Mouse (Mus musculus) spleen, adult 2 months (tissue): ENCODE results near the gene Klhl7. TPM values are rescaled to one million over a fixed set of nuclear protein-coding genes. Genes with fewer than 3 reads are reported as not detected.
A peak's percentile ranks its signal among the peaks of the same experiment; 100 is the strongest.

ENCODE experiments used
- DNase-seq, 2 experiments: peaks; one replicate each; pipeline versions ENCODE4 v3.0.0 to v3.0.0-alpha.2; 2012 to 2021; ENCODE audit warnings: low spot score in 2 of 2, low read depth in 1 of 2
- H3K27ac ChIP-seq: fragments of 200-500 bp; 2 replicates; pipeline ENCODE4 v1.5.1; 2012; ENCODE audit warnings: low read length, inconsistent platforms; ENCODE audit not compliant: insufficient read depth
- H3K27me3 ChIP-seq: fragments of 200-500 bp; 2 replicates; pipeline ENCODE4 v1.6.1; 2012; ENCODE audit warnings: mild to moderate bottlenecking, moderate library complexity, low read length, inconsistent platforms; ENCODE audit not compliant: control insufficient read depth, insufficient read depth
- H3K36me3 ChIP-seq: fragments of 200-500 bp; 2 replicates; pipeline ENCODE4 v1.6.1; 2012; ENCODE audit warnings: mild to moderate bottlenecking, low read length, inconsistent platforms; ENCODE audit not compliant: control insufficient read depth, insufficient read depth
- H3K4me1 ChIP-seq: fragments of 200-500 bp; 2 replicates; pipeline ENCODE4 v1.6.1; 2011; ENCODE audit warnings: inconsistent platforms; ENCODE audit not compliant: control insufficient read depth, insufficient read depth, insufficient read length
- H3K4me3 ChIP-seq: fragments of 200-500 bp; 2 replicates; pipeline ENCODE4 v1.5.1; 2011; ENCODE audit warnings: mild to moderate bottlenecking, inconsistent platforms; ENCODE audit not compliant: insufficient read depth, insufficient read length; ENCODE audit errors: extremely low read depth
- CTCF ChIP-seq: fragments of 200-500 bp; IDR thresholded peaks from 2 replicates; pipeline ENCODE4 v1.5.1; 2011; ENCODE audit warnings: mild to moderate bottlenecking, inconsistent platforms; ENCODE audit not compliant: insufficient read depth, insufficient read length, insufficient replicate concordance; ENCODE audit errors: extremely low read depth
- POLR2A ChIP-seq: fragments of 200-500 bp; IDR thresholded peaks from 2 replicates; pipeline ENCODE4 v1.6.1; 2011; ENCODE audit warnings: low read depth, low read length, inconsistent platforms
- WGBS: fragments of 180-500 bp; shearing (Covaris S2); methylation state at CpG from one replicate; pipeline ENCODE4 v1.1.7; 2018; 5-methylcytosine and 5-hydroxymethylcytosine counted together
- polyA plus RNA-seq: library from polyadenylated mRNA; depleted of rRNA; stranded (reverse); fragments of >200 nt; gene quantifications from 2 replicates; pipeline ENCODE4 v1.2.3, GENCODE M21; 2012

Klhl7 gene
- polyA plus RNA-seq, 1 experiment: 0.95 TPM

DNA sequence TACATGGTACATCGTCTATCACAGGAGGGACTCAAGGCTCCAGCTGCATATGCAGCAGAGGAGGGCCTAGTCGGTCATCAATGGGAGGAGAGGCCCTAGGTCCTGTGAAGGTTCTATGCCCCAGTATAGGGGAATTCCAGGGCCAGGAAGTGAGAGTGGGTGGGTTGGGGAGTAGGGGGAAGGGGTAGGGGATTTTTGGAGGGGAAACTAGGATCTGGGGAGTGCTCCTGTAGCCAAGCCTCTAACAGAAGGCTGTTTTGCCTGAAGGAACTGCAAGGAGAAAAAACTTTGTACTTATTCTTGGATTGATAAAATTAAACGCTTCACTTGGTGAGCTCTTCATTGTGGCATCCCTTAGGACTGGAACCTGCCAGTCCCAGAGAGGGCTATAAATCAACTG, 39.5 kb upstream of the Klhl7 start:
- Histone ChIP-seq H3K4me3 (no peak overlapping the region), H3K4me1 (no peaks in the 10 kb centered on the region), H3K27ac (no peak overlapping the region), H3K36me3 (no peaks in the 10 kb centered on the region), H3K27me3 (no peaks in the 10 kb centered on the region)
- 75% methylated on average over 3 of the region's 3 CpGs for WGBS
- DNase-seq: no peak
- TF ChIP-seq CTCF: no peak
- TF ChIP-seq POLR2A: no peak

DNA sequence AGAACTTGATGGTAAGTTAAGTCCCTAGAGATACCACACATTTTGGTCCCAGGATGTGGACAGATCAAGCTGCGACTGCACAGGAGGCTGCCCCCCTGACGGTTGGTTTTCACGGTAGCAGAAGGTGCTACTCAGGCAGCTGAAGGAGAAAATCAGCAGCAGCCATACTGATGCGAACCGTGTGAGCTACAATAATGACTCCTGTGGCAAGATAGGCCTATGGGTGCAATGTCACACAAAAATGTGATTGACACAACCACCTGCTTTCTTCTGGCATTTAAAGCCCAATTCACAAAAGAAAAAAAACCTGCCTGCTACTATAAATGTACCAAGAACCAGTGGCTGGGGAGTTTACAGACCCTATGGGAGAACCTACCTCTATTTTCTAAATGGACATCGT, 37.4 kb upstream of the Klhl7 start:
- TF ChIP-seq CTCF: no peak
- no peak for TF ChIP-seq POLR2A
- Histone ChIP-seq H3K4me3 (no peak overlapping the region), H3K27ac (no peak overlapping the region), H3K36me3 (no peaks in the 10 kb centered on the region), H3K27me3 (no peaks in the 10 kb centered on the region), H3K4me1 (no peaks in the 10 kb centered on the region)
- WGBS: 84% methylated on average over 6 of the region's 6 CpGs
- DNase-seq: no peak

DNA sequence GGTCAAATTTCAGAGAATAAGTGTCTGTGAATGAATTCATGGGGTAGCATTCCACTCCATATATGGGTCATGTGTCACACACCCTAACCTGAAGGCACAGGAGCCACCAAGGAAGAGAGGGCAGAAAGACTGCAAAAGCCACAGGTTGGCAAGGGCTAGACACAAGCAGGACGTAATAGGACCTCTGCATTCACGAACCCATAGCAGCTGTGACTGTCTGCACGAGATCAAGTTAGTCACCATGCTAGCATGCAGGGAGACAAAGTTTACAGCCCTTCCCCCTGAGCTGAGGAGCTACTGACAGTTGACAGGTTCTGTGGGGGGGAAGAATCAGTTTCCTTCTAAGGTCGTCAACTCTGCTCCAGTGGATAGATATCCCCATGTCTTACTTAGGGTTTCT, 36.9 kb upstream of the Klhl7 start:
- no peak for DNase-seq
- Histone ChIP-seq H3K4me3 (no peak overlapping the region), H3K27me3 (no peaks in the 10 kb centered on the region), H3K4me1 (no peaks in the 10 kb centered on the region), H3K27ac (no peak overlapping the region), H3K36me3 (no peaks in the 10 kb centered on the region)
- TF ChIP-seq POLR2A (no peak), CTCF (no peak)
- 84% methylated on average over 4 of the region's 4 CpGs for WGBS

DNA sequence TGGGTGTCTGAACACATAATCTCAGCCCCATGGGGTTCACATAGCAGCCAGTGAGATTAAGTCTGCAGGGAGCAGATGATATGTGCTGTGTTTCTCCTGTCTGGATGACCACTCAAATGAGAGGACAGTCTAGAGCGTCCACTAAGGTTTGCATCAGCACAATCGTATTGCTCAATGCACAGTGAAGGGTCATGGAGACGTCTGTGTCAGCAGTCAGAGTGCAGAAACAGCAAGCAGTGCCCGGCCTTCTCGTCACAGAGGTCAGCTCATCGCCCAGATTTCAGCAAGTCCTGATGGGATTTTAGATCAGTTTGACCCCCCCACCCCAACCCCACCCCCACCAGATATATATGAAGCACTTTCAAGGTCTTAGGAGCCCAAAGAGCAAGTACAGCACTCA, 31.4 kb upstream of the Klhl7 start:
- H3K27ac ChIP-seq: no peak overlapping the region
- 74% methylated on average over 6 of the region's 6 CpGs for WGBS
- no peaks in the 10 kb centered on the region for H3K4me1 ChIP-seq
- TF ChIP-seq CTCF (no peak), POLR2A (no peak)
- H3K4me3 ChIP-seq: no peak overlapping the region
- no peak for DNase-seq
- H3K36me3 ChIP-seq: no peaks in the 10 kb centered on the region
- H3K27me3 ChIP-seq: no peaks in the 10 kb centered on the region

DNA sequence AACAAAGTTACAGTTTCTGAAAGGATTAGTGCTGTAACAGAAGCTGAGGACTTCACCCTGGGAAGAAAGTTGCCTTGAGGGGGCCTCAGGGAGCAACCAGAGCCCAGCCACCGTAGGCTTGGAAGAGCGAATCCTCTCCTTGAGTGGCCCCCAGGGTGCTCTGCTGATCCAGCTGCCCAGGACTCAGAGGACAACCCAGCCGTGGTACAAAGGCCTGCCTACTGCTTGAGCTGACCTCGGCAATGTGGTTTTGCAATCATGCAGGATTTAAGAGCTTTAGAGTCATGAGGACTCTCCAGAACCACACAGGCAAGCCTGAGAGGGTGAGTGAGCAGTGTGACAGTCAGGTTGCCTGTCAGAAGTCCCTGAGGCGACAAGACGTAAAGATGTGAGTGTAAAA, 28.4 kb upstream of the Klhl7 start:
- Histone ChIP-seq H3K4me3 (no peak overlapping the region), H3K36me3 (no peaks in the 10 kb centered on the region), H3K27me3 (no peaks in the 10 kb centered on the region), H3K27ac (no peak overlapping the region), H3K4me1 (no peaks in the 10 kb centered on the region)
- no peak for DNase-seq
- TF ChIP-seq CTCF (no peak), POLR2A (no peak)
- 86% methylated on average over 6 of the region's 6 CpGs for WGBS

DNA sequence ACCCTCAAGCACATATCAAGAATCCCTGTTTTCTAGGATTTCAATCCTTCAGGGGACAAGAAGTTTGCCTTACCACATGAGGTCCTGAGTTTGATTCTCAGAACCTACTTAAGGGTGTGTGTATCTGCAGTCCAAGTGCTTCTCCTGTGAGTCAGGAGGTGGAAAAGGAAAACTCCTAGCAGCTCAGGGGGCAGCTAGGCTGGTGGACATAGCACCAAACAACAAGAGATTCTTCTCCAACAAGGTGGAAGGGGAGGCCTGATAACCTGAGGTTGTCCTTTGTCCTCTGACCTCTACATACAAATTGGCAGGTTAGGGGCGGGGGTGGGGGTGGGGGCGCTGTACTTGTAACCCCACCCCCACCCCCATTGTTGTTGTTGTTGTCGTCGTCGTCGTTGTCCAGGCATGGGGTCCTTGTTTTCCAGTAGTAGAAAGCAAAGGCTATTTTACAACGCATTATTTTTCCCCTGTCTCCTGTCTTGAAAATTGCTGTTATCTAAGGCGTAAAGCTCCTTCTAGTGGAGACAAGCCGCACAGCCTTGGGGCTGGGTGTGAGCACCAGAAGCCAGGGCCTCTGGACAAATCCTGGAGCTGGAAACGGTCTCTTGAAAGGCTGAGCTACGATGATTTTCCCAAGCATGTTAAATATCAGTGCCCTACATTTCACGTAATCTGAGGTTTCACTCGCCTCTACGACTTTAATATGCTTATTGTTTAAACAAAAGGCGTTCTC, 23.3 kb upstream of the Klhl7 start:
- DNase-seq: peak in 1 of 2 experiments; percentile 44
- Histone ChIP-seq H3K27ac (no peak overlapping the region), H3K27me3 (no peaks in the 10 kb centered on the region), H3K4me3 (peak overlapping the region; percentile 45), H3K4me1 (no peaks in the 10 kb centered on the region), H3K36me3 (no peaks in the 10 kb centered on the region)
- peak; percentile 39; the same call in 1 of the 2 replicates for TF ChIP-seq CTCF
- TF ChIP-seq POLR2A: no peak
- WGBS: 5% methylated on average over 15 of the region's 15 CpGs

DNA sequence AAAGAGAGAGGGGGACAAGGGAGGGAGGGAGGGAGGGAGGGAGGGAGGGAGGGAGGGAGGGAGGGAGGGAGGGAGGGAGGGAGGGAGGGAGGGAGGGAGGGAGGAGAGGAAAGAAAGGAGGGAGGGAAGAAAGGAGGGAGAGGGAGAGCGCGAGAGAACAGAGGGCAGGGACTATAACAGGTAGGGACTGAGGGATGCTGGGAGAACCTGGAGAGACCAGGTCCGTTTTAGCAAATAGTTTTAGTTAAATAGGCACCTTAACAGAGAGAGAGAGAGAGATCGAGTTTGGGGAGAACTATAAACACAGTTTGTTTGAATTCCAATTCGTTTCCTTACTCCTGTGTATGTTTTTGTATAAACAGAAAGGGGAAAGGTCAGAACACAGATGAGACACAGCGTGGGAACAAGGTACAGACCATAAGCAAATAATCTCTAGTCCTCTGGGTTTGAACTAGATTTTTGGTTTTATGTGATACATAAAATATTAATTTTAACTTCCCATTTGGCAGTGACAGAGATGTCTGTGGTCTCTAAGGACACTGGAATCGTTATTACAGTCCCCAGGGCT, 22.6 kb upstream of the Klhl7 start:
- Histone ChIP-seq H3K4me3 (no peak overlapping the region), H3K4me1 (no peaks in the 10 kb centered on the region), H3K27ac (no peak overlapping the region), H3K36me3 (no peaks in the 10 kb centered on the region), H3K27me3 (no peaks in the 10 kb centered on the region)
- 29% methylated on average over 7 of the region's 7 CpGs for WGBS
- DNase-seq: no peak
- TF ChIP-seq CTCF: no peak
- TF ChIP-seq POLR2A: no peak
